Mouse (Mus musculus): ENCODE measurements around the gene Atat1.

DNA sequence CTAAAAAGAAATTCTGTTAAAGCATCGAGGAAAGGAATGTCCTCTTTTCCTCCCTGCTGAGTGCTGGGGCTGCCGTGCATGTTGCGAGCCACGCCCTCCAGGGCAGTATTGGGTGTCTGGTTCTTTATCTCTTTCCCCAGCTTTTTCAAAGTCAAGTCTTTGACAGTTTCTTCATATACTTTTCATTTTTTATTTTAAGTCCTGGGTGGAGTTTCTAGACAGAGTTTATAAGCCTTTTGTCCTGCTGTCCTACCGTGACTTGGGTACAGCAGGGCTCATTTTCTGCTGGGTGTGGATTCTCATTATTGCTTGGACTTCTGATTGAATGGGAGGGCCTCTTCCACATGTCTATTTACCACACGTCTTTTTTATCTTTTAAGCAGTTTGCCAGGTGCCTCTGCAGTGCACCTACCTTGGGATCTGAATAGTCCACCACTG lies 10.0 kb upstream of the Atat1 start:
- TF ChIP-seq POLR2A (IDR thresholded peaks at IDR 0.05; ENCODE audit: insufficient read depth, low read depth, low read length) (no peak), CTCF (IDR thresholded peaks at IDR 0.05; ENCODE audit: insufficient read depth, low read depth, low read length) (no peak)

Measured in olfactory bulb, adult 2 months (tissue).